Mouse (Mus musculus) c-Kit-positive CD71-negative TER-119-negative erythroid progenitor cells, embryonic 14.5 days (primary cell): Measurements from ENCODE around the gene Akap11.

Experiments
- DNase-seq: peaks from one replicate; pipeline ENCODE4 v3.0.0-alpha.2; 2013; ENCODE audit warnings: low read depth

Gene Akap11

DNA sequence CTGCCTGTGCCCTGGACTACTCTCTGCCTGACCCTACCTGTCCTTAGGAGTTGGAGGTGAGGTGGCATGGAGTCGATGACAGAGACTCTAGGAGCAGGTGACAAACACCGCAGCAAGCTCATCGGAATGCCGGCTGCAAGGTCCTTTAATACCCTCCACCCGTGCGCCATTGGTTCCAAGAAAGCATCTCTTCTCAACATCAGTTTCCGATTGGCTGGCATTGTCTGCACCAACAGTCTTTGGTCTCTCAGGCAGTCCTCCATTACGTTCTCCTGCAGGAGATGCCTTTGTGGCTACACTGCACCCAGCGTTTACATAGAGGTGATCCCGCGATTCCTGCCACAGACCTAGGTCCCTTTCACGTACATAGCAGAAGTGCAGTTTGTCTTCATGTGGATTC lies 88.6 kb downstream of the Akap11 start:
- no peak for DNase-seq

DNA sequence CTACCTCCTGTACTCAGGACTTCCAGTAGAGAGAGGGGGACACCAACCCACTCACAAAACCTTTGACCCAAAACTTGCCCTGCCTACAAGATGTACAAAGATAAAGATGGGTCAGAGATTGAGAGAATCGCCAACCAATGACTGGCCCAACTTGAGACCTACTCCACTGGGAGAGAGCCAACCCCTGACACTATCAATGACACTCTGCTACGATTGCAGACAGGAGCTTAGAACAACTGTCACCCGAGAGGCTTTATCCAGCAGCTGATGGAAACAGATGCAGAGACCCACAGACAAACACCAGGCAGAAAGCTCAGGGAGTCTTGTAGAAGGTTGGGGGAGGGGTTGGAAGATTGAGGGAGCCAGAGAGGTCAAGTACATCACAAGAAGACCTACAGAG lies 89.1 kb downstream of the Akap11 start:
- no peak for DNase-seq
